Mouse (Mus musculus): ENCODE data around the gene Rbm4b.
A peak's percentile ranks its signal among the peaks of the same experiment; 100 is the strongest.

DNA sequence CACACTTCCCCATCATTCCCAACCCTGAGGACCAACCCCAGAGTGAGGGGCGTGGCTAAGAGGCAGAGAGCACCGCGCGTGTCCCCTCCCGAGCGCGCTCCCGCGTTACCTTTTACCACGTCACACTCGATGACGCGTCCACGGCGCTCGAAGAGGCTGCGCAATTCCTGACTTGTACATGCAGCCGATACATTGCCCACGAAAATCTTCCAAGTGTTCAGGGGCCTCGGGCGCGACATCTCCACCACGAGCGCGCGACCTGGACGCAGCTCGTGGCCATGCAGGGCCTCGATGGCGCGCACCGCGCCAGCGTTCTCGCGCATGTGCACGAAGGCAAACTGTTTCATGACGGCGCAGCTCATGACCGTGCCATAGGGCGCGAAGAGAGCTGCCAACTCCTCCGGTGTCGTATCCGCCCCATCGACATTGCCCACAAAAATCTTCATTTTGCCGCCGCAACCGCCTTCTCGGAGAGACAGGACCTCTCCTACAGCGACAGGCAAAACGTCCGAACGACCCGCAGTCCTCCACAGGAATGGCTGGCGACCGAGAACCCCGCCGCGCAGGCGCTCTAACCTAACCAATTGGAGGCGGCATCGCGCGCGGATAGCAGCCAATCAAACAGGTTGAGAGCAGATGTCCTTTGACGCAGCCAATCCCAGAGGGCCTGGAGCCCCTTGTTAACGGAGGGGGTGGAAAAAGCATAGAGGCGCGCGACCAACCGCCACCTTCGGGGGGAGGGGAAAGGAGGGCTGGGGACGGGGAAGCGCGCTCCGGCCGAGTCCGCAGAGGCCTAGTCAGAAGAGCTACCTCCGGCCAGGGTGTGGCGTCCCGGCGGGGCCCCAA lies 55.0 kb downstream of the Rbm4b start, which contains the start of the genes Gm21992 and Rbm14:
- TF ChIP-seq POLR2A (IDR thresholded peaks at IDR 0.05; ENCODE audit: low read depth, low read length) (peak; percentile 94), CTCF (IDR thresholded peaks at IDR 0.05; ENCODE audit: borderline replicate concordance, insufficient read depth, low read length) (no peak)
